Mouse (Mus musculus) layer of hippocampus, adult 9-10 months (tissue): Measurements from ENCODE around the gene Zcchc12.

Experiments used
- DNase-seq: peaks from one replicate; pipeline ENCODE4 v3.0.0; 2022; ENCODE audit warnings: low spot score

Zcchc12 gene

GRCm38 (mm10) chrX:36195736-36196525, at the start of gene Zcchc12:
Gene Zcchc12 (plus strand): TSS chrX:36195904.
- peak; percentile 10 for DNase-seq

GRCm38 (mm10) chrX:36146746-36147145, 49.0 kb upstream of the Zcchc12 start:
- DNase-seq = no peak

- DNase-seq = no peak
Observed at GRCm38 (mm10) chrX:36150100-36150499, 45.6 kb upstream of the Zcchc12 start.

GRCm38 (mm10) chrX:36156677-36157076, 39.0 kb upstream of the Zcchc12 start:
- no peak for DNase-seq

- no peak for DNase-seq
Observed at GRCm38 (mm10) chrX:36161567-36161966, 34.1 kb upstream of the Zcchc12 start.

- DNase-seq = no peak
Observed at GRCm38 (mm10) chrX:36183625-36184024, 12.1 kb upstream of the Zcchc12 start.

- no peak for DNase-seq
Observed at GRCm38 (mm10) chrX:36186036-36186435, 9.7 kb upstream of the Zcchc12 start.

GRCm38 (mm10) chrX:36186443-36186842, 9.3 kb upstream of the Zcchc12 start:
- no peak for DNase-seq

GRCm38 (mm10) chrX:36193951-36194350, 1.8 kb upstream of the Zcchc12 start:
- DNase-seq = no peak

- DNase-seq = no peak
Observed at GRCm38 (mm10) chrX:36209554-36209953, 13.8 kb downstream of the Zcchc12 start.

- no peak for DNase-seq
Observed at GRCm38 (mm10) chrX:36211216-36211615, 15.5 kb downstream of the Zcchc12 start.

- no peak for DNase-seq
Observed at GRCm38 (mm10) chrX:36221366-36221765, 25.7 kb downstream of the Zcchc12 start.

- DNase-seq = peak; percentile 63
Observed at GRCm38 (mm10) chrX:36225777-36226176, 30.1 kb downstream of the Zcchc12 start.

GRCm38 (mm10) chrX:36226577-36226976, 30.9 kb downstream of the Zcchc12 start:
- peak; percentile 40 for DNase-seq

GRCm38 (mm10) chrX:36228861-36229260, 33.2 kb downstream of the Zcchc12 start:
- DNase-seq = no peak

- no peak for DNase-seq
Observed at GRCm38 (mm10) chrX:36229273-36229672, 33.6 kb downstream of the Zcchc12 start.

- DNase-seq = no peak
Observed at GRCm38 (mm10) chrX:36235652-36236051, 39.9 kb downstream of the Zcchc12 start.
